Mouse (Mus musculus) cerebellum, adult 11 months (tissue): ENCODE results near the gene Fgf15.
A peak's percentile ranks its signal among the peaks of the same experiment; 100 is the strongest.
"Not testable (repeated sequence)": the region's sequence is repeated elsewhere in the genome, so short reads cannot be mapped to it uniquely, and the experiment has no call there.

Experiments used
- DNase-seq: peaks from one replicate; pipeline ENCODE4 v3.0.0; 2022

Gene Fgf15

DNA sequence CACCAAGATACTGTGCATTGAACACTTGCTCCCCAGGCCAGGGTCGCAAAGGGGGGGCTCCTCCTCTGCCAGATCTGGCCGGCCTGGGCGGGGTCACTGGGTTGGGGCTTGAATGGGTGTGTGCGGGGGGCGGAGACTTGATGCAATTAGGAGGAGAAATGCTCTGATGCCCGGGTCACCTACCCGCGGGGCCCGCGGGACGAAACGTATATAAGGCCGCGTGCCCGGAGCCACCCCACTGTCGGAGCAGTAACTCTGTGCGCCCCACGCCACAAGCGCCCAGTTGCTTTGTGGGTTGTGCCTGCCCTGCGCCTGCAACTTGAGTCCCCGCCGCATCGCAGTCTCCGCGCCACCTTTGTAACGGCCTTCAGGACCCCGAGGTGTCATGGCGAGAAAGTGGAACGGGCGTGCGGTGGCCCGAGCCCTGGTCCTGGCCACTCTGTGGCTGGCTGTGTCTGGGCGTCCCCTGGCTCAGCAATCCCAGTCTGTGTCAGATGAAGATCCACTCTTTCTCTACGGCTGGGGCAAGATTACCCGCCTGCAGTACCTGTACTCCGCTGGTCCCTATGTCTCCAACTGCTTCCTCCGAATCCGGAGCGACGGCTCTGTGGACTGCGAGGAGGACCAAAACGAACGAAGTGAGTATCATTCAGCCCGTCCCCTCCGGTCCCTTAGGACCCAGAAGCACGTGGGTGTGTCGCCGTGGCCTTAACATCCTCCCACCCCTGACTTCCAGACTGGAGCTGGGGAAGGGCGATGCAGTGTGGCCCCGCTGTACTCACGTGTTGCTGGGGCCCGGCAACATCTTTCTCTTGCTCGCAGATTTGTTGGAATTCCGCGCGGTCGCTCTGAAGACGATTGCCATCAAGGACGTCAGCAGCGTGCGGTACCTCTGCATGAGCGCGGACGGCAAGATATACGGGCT is at the start of gene Fgf15:
Fgf15 (plus strand) TSS at position 238 of the 925 bp plus-strand sequence.
- DNase-seq = no peak

DNA sequence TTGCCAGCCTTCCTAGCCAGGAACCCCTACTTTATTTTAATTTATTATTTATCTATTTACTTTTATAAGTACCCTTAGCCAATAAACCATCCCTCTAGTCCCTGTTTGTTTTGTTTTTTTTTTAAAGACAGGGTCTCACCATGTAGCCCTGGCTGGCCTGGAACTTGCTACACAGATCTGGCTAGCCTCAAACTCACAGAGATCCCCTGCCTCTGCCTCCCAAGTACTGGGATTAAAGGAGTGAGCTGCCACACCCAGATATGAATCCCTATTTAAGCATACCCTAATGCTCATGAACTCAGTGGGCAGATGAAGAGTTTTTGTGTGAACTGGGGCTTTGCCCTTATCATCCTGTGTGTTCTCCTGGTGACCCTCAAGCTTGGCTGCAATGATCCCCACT is 49.3 kb upstream of the Fgf15 start, which contains the start of gene Fgf4:
Fgf4 (plus strand) TSS at position 301 of the 400 bp plus-strand sequence.
- DNase-seq = no peak

DNA sequence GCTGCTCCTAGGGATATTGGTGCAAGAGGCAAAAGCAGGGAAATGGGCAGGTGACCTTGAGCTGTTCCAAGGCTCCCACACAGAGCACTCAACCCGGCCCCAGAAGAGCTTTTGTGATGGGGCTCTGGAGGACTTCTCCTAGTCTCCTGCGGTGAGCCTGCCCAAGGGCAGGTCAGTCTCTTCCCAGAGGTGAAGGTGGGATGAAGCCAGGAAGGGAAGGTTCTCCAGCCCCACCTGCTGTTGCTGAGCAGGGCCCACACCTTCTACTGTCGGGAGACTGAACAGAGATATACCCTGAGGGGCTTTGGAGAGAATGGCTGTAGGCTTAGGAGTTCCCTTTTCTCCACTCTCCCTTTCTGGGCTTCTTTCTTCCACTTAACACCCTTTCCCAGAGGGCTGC is 45.0 kb upstream of the Fgf15 start:
- no peak for DNase-seq

DNA sequence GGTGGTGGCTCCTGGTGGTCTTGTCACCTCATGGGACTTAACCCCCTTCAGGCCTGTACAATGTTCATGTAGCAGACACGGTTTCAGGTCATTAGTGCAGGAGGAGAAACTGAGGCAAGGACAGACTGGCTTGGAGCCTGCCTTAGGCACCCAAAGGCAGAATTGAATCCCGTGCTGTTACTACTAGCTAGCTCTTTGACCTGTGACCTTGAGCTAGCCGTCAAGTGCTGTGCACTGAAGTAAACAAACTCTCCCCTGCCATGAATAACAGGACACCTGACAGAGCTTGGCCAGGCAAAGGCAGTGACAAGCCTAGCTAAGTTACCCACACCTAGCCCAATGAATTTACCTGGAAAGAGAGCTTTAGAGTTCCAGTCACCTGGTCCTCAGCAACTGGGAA is 41.4 kb upstream of the Fgf15 start:
- no peak for DNase-seq

DNA sequence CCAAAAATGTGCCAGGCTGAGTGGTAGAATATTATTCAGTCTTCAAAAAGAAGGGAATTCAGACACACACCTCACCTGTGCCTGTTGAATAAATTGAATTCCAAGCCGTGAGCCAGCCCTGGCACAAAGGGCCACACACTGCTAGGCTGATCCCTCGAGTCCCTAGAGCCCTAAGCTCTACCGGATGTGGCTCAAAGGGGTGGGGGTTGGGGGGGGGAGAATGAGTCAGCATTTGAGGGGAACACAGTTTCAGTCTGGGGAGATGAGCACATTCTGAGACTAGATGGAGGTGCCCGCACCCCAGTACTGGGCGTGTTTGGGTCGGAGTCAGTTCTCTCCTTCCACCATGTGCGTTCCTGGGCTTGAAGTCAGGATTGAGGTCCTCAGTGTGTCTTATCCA is 39.2 kb upstream of the Fgf15 start:
- DNase-seq = no peak

DNA sequence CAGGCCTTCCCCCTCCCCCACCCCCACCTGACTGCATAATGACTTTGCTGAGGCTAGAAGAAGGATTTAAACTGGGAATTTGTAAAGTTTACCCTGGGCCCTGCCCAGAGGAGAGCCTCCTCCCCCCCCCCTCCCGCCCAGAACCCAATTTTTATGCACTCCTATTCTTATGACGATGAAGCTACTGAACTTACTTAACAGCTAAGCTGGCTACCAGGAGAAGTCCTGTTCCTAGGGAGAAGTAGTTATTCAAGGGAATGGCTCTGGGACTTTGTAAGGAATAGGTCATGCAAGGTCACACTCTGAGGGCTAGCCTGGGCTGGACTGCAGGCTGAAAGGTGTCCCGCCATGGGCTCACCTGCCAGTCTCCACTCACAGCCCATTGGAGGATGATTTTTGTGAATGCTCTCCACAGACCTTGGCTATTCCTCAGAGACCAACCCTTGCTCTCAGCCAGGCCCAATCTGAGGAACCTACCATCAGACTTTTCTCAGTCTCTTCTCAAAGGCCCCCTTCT is 38.4 kb upstream of the Fgf15 start:
- DNase-seq = no peak

DNA sequence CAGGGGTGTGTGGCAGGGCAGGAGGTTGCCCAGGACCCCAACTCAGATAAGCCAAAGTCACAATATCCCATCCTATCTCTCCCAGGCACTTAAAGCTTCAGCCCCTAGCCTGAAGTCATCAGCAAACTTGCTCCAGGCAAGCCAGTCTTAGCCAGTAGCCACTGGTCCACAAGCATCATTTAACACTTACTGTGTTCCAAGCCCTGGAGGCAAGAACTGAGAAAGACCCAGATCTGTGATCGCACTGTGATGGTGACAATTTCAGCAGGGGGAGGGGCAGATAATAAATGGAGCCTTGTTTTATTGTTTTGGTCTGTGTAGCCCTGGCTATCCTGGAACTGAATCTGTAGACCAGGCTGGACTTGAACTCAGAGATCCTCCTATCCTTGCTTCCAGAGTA is 37.6 kb upstream of the Fgf15 start:
- DNase-seq = no peak

DNA sequence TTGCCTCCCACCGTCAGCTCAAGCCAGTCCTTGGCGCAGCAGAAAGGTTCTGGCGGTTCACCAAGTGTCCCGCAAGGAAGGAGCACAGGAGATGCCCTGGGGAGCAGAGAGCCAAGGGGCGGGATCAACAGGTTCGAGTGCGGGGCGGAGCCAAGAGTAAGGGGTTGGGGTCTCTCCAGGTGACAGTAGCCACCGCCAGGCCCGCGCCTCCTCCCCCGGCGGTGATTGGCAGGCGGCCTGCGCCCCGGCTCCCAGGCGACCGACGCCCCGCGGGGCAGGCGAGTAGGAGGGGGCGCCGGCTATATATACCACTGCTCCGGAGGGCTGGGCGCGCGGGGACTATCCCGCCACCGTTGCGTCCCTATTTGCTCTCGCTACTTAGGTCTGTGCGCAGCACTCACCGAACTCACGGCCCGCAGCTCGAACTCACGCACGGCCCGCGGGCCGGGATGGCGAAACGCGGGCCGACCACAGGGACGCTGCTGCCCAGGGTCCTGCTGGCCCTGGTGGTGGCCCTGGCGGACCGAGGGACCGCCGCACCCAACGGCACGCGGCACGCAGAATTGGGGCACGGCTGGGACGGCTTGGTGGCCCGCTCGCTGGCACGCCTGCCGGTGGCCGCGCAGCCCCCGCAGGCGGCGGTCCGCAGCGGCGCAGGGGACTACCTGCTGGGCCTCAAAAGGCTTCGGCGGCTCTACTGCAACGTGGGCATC is 35.1 kb upstream of the Fgf15 start:
- DNase-seq = no peak

DNA sequence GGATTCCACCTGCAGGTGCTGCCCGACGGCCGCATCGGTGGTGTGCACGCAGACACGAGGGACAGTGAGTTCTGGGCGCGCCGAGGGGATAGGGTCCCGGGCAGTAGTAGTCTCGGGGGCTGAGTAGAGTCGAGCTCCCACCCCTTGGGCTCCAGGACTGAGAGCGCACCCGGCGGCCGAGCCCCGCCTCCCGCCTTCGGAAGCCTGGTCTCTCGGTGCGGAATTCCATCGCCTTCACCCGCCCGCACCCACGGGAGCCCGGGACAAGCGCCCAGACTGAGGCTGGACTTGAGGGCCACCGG is 34.6 kb upstream of the Fgf15 start:
- no peak for DNase-seq

DNA sequence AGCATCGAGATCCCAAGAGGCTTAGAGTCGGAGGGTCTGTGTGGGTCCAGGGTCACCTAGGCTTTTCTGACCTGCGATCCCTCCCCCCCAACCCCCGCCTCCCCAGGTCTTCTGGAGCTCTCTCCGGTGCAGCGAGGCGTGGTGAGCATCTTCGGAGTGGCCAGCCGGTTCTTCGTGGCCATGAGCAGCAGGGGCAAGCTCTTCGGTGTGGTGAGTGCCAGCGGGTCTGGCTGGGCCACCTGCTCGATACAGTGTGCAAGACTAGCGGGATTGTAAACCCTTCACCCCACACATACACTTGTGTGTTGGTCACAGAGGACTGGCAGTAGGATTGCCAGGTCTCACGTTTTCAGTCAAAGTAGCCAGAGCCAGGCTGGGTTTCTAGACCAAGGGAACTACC is 34.2 kb upstream of the Fgf15 start:
- peak; percentile 5 for DNase-seq

DNA sequence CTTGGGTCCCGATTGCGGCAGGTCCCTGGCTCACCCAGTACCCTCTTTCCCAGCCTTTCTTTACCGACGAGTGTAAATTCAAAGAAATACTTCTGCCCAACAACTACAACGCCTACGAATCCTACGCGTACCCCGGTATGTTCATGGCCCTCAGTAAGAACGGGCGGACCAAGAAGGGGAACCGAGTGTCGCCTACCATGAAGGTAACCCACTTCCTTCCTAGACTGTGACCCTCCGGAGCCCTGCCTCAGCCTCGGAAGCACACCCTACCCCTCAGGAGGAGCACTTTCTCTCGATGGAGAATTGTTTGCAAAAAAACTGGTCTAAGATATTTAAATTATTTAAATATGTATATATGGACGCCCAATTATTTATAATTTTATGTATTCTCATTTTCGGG is 33.6 kb upstream of the Fgf15 start:
- DNase-seq = no peak

DNA sequence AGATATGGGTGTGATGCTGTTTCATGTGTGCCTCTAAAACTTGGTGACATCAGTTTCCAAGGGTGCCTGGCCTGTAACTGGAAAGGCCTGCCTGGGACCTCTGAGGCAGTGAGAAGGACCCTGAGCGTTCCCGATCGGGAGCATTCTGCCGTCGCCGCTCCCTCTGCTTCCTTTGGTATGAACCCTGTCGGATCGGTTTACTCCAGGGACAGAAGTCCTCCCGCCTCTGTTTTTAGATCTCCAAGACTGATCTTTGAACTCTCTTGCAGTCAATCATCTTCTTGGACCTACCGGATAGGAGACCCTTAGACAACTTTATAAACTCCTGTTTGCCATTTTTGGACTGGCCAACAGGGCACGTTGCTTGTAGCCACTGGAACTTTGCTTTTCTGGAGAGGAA is 33.1 kb upstream of the Fgf15 start:
- DNase-seq = no peak

DNA sequence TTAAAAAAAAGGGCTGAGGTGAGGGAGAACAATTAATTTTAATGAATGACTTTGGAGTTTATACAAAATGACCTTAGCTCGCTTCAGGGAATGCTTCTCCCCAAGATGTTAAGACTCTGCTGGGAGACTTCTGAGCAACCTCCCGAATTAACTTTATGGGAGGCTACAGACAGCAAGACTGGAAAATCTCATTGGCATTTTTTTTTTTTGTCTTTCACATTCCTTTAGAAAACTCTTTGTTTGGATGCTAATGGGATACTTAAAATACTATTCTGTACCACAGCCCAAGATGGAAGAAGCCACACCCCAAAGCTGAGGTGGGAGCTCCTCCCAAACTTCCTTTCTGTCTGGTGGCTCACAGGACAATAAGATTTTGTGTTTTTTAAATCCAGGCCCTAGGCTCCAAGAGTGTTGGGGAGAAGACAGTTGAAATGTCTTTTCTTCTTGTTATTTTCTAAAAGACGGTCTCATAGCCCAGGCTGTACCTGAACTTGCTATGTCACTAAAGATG is 32.1 kb upstream of the Fgf15 start:
- no peak for DNase-seq

DNA sequence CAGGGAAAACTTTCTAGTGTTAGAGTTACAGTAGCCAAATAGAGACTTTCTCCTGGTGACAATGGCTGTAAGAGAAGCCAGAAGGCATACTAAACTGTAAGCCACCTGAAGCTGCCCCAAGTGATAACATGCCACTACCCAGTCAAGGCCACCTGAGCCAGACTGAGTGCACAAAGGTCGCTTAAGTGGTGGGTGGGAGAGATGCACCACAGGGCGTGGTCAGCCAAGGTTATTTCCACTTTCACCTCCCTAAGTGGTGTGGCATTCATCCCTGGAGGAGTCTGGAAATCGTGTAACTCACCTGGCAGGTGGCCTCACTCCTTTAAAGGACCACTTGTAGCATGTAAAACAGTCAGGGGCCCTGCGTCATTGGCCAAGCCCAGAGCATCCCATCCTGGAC is 29.2 kb upstream of the Fgf15 start:
- DNase-seq = no peak

DNA sequence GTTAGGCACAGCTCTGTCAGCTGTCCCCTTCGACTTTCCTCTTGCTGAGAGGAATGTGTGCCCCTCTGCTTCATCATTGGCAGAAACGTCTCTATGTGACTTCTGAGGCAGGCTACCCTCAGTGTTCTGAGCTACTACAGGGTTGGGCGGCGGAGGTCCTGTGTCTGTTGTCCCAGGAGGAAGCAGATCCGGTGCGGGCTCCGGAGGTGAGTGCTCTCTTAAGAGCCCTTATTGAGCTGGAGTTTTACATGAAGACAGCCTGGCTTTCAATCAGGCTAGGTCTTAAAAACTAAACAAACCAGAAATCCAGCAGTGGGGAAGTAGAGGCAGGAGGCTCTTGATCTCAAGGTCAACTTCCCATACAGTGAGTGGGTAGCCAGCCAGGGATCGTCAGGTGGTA is 28.7 kb upstream of the Fgf15 start:
- no peak for DNase-seq

DNA sequence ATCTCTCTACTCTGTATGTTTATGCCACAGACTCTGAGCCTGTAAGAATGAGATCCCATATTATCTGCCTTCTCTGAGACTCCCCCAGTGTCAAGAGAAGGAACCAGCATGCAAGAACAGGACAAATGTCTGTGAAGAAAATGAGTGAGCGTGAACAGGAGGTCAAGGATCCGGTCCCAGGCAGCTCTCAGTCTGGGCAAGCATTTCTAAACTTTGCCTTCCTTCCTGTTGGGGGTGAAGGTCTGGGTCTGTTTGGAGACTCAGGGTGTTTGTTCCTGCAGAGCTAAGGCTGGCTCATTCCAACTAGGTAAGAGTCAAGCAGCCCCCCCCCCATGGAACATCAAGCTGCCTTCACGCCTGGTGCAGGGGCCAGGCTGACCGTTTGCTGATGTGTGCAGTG is 23.9 kb upstream of the Fgf15 start:
- no peak for DNase-seq

DNA sequence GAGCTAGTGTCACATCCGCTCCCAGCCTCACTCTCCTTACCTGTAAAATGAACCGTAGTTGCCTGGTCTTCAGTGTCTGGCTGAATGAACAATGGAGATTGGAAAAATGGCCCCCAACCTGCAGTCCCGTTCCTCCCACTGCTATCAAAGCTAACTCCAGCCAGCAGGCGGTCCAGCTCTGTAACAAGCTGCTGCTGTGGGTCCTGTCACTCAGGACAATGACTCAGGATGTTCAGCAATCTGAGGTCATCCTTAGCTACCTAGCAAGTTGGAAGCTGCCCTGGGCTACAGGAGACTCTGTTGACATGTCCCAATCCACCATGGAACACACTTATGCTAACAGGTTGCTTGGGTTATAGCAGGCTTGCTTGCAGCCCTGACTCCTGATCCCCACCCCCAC is 23.2 kb upstream of the Fgf15 start:
- no peak for DNase-seq

DNA sequence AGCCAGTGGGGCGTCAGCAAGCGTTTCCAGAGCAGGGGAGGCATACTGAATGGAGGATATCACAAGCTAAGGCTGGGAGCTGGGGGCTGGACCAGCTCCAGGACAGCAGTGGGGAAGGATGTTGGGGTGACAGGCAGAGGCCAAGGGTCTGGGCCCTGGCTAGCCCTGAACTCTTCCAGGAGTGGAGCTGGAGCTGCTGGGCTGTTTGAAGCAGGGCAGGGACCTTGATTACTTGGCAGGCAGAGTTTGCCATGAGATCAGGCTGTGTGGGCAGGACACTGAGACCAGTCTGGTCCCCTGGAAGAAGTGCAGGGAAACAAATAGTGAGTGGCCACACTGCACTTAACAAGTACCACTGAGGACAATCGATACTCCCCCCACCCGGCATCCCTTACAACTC is 22.1 kb upstream of the Fgf15 start:
- DNase-seq = no peak

DNA sequence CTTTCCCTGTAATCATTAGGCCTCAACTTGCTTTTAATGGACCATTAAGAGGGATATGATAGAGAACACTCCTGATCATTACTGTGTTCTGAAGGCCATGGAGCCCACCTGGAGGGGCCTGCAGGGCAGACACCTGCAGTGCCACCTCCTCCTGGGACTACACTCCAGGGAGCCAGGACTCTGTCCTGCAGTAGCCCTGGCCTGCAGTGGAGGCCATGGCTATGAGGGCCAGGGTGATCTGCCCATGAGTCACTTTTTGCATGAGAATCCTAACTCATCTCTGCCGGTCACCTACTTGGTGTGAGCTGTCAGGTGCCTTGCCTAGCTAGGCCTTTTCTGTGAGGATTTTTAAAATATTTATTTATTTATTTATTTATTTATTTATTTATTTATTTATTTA is 17.9 kb upstream of the Fgf15 start:
- no peak for DNase-seq

DNA sequence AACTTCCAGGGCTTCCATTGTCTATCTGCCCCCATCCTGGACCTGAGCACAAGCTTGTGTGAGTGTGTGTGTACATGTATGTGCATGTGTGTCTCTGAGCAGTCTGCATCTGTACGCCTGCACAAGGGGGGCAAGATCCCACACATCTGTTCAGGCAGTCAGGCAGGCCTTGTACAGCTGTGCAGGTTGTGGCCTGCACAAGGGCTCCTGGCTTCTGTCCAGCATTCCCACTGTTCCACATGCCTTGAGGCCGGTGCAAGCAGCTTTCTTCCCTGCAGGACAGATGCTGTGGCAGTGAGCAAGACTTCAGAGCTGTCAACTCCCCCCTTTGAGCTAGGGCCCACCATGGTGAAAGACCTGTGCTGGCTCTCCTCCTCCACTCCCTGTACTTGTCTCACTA is 13.2 kb upstream of the Fgf15 start:
- DNase-seq = no peak

DNA sequence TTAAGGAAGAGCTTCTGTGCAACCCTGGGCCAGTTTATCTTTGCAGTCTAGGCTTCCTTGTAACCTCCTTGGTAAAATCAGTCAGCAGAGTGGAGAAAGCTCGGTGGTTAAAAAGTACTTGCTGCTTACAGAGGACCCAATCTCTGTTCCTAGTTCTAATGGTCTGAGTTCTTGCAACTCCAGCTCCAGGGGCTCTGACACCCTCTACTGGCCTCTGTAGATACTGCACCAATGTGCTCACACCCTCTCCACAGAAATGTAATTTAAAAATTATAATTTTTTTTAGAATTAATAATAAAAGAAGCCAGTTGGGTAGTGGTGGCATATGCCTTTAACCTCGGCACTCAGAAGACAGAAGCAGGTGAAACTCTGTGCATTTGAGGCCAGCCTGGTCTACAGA is 8.7 kb upstream of the Fgf15 start:
- DNase-seq = no peak

DNA sequence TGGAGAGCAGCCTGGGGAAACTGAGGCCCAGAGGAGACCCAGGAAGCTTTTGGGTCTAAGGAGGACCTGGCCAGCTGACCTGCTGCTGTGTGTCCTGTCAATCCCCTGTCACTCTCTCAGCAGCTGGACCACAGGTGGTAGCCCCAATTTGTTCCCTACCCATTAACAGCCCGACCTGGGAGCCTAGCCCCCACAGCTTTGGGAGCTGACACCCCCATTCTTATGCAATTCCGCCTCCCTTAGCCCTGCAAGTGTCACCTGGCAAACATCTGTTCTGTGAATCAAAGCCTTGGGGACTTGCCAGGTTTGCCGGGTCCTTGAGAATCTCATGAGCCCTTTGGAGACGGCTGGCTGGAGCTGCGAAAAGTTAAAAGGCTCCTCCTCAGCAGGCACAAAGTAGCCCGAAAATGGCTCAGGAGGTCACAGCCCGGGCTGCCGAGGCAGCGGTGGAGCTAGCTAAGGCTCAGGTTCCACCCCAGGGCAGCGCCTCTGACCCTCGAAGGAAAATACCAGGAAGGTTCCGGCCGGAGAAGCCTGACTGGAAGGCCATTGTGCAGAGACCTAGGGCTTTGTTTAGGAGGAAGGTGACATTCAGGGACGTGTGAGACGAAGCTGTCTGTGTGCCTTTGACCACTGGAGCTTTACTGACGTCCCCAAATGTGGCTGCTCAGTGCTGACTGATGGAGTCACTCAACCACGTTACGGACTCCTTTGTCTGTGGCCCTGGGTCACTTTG is 7.6 kb upstream of the Fgf15 start:
- DNase-seq = no peak

DNA sequence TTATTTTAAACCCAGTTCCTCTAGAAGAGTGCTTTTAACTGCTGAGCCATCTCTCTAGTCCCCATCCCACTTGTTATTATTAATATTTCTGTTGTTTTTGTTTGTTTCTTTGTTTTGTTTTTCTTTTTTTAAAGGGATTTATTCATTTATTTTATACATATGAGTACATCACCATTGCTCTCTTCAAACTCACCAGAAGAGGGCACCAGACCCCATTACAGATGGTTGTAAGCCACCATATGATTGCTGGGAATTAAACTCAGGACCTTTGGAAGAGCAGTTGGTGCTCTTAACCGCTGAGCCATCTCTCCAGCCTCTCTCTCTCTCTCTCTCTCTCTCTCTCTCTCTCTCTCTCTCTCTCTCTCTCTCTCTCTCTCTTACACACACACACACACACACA is 5.7 kb upstream of the Fgf15 start:
- DNase-seq = not testable (repeated sequence)
